Mouse (Mus musculus) embryonic facial prominence, embryonic 13.5 days (tissue): ENCODE measurements around the gene Gm1043. TPM values are rescaled to one million over a fixed set of nuclear protein-coding genes. Genes with fewer than 3 reads are reported as not detected.

Experiments used
- ATAC-seq: fragments of 200-750 bp; cut with Nextera tagmentation; 2 replicates; pipeline ENCODE4 v1.8.0; 2017; ENCODE audit warnings: low read depth; ENCODE audit not compliant: insufficient number of reproducible peaks, insufficient read depth, low FRiP score, low TSS enrichment
- H3K27ac ChIP-seq: fragments of 300-500 bp; sonication (generic); 2 replicates; pipeline ENCODE4 v1.5.1; 2015; ENCODE audit warnings: moderate library complexity, mild to moderate bottlenecking, inconsistent platforms
- H3K27me3 ChIP-seq: fragments of 300-500 bp; sonication (generic); 2 replicates; pipeline ENCODE4 v1.6.1; 2015; ENCODE audit warnings: mild to moderate bottlenecking, inconsistent platforms
- H3K36me3 ChIP-seq: fragments of 300-500 bp; sonication (generic); 2 replicates; pipeline ENCODE4 v1.6.1; 2015; ENCODE audit warnings: mild to moderate bottlenecking, inconsistent platforms
- H3K4me1 ChIP-seq: fragments of 300-500 bp; sonication (generic); 2 replicates; pipeline ENCODE4 v1.6.1; 2015; ENCODE audit warnings: inconsistent platforms
- H3K4me2 ChIP-seq: fragments of 300-500 bp; sonication (generic); 2 replicates; pipeline ENCODE4 v1.6.1; 2015; ENCODE audit warnings: moderate library complexity, mild to moderate bottlenecking, inconsistent platforms
- H3K4me3 ChIP-seq: fragments of 300-500 bp; sonication (generic); 2 replicates; pipeline ENCODE4 v1.5.1; 2015; ENCODE audit warnings: mild to moderate bottlenecking, inconsistent platforms
- H3K9ac ChIP-seq: fragments of 300-500 bp; sonication (generic); 2 replicates; pipeline ENCODE4 v1.6.1; 2015; ENCODE audit warnings: mild to moderate bottlenecking, inconsistent platforms
- H3K9me3 ChIP-seq: fragments of 300-500 bp; sonication (generic); 2 replicates; pipeline ENCODE4 v1.6.1; 2016; ENCODE audit warnings: inconsistent platforms
- WGBS: fragments of 180-500 bp; shearing (Covaris S2); methylation state at CpG from one replicate; pipeline ENCODE4 v1.1.7; 2015; ENCODE audit warnings: mixed read lengths; 5-methylcytosine and 5-hydroxymethylcytosine counted together
- polyA plus RNA-seq: library from polyadenylated mRNA; unstranded; fragments of >200 nt; fragmentation: Nextera tagmentation; extraction: Ambion mirVana; gene quantifications from 2 replicates; pipeline ENCODE4 v1.2.1, GENCODE M21; 2015

Gm1043 gene
- polyA plus RNA-seq, 1 experiment from 2014 or later, result not detected

DNA sequence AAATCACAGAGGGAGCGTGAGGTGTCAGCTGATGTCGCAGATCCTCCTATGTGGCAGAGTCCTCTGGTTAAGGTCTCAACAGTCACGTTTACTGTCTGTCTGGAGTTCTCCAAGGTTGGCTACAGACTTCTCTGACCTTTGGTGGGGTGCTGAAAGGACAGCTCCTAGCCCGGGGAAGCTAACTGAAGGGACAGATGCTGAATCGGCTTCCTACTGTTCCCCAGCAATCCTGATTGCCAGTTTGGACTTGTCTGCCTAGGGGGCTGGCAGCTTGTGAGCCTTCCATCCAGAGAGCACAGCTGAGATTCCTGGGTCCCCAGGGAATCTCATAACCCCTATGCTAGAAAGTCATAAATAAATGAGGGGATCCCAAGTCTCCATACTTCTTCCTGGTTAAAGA lies 155.4 kb downstream of the Gm1043 start:
- no peak overlapping the region for H3K9ac ChIP-seq
- H3K4me2 ChIP-seq, result no peak overlapping the region
- H3K9me3 ChIP-seq, result no peaks in the 10 kb centered on the region
- WGBS, result under 1% methylated on average over 5 of the region's 5 CpGs
- H3K27me3 ChIP-seq, result peaks cover 71% of the 10 kb centered on the region
- H3K4me3 ChIP-seq, result no peak overlapping the region
- ATAC-seq, result no peak; the same call in 1 of the 2 replicates
- peaks cover 18% of the 10 kb centered on the region for H3K4me1 ChIP-seq
- no peak overlapping the region for H3K27ac ChIP-seq
- H3K36me3 ChIP-seq, result no peaks in the 10 kb centered on the region

GRCm38 (mm10) chr5:37241224-37241623 lies 156.1 kb downstream of the Gm1043 start:
- Histone ChIP-seq H3K27me3 (peaks cover 77% of the 10 kb centered on the region), H3K4me3 (peak overlapping the region; percentile 45)
- ATAC-seq, result no peak

DNA sequence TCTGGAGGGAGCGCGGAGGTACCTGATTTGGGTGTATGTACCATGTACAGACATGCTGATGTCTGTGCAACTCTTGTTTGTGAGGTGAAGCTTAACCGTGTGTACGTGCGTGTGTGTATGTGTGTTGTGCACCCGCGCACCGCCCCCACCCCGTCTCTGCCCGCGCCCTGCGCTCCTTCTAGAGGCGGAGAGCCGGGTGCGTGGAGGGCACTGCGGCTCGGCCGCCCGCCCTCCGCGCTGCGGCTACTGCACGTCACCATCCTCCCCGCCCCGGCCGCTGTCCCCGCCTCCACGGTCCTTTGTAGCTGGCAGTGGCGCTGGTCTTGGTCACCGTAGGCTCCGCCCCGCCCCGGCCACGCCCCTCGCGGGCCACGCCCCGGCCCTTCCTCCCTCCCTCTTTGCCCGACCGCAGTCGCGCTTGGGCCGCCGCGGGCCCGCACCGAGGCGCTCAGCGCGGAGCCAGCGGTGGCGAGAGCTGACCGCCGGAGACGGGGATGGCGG lies 156.5 kb downstream of the Gm1043 start, which contains the start of gene Crmp1:
TSS of gene Crmp1 (plus strand) at position 290 of the 501 bp plus-strand sequence.
- peak within 1 kb of the TSS; percentile 45 for H3K4me3 ChIP-seq
- H3K36me3 ChIP-seq, result no peaks in the 10 kb centered on the region
- no peak for ATAC-seq
- peak within 1 kb of the TSS; percentile 84 for H3K4me2 ChIP-seq
- peaks cover 82% of the 10 kb centered on the region for H3K27me3 ChIP-seq
- no peak within 1 kb of the TSS for H3K9ac ChIP-seq
- H3K9me3 ChIP-seq, result no peaks in the 10 kb centered on the region
- peaks cover 26% of the 10 kb centered on the region for H3K4me1 ChIP-seq
- 2% methylated on average over 49 of the region's 56 CpGs for WGBS
- no peak within 1 kb of the TSS for H3K27ac ChIP-seq

More at GRCm38 (mm10) chr5:37241224-37241623, 156.1 kb downstream of the Gm1043 start:
- peak overlapping the region; percentile 84 for H3K4me2 ChIP-seq
- H3K9me3 ChIP-seq, result no peaks in the 10 kb centered on the region
- H3K36me3 ChIP-seq, result no peaks in the 10 kb centered on the region
- H3K9ac ChIP-seq, result no peak overlapping the region
- no peak overlapping the region for H3K27ac ChIP-seq
- 11% methylated on average over 9 of the region's 9 CpGs for WGBS
- H3K4me1 ChIP-seq, result peaks cover 21% of the 10 kb centered on the region

DNA sequence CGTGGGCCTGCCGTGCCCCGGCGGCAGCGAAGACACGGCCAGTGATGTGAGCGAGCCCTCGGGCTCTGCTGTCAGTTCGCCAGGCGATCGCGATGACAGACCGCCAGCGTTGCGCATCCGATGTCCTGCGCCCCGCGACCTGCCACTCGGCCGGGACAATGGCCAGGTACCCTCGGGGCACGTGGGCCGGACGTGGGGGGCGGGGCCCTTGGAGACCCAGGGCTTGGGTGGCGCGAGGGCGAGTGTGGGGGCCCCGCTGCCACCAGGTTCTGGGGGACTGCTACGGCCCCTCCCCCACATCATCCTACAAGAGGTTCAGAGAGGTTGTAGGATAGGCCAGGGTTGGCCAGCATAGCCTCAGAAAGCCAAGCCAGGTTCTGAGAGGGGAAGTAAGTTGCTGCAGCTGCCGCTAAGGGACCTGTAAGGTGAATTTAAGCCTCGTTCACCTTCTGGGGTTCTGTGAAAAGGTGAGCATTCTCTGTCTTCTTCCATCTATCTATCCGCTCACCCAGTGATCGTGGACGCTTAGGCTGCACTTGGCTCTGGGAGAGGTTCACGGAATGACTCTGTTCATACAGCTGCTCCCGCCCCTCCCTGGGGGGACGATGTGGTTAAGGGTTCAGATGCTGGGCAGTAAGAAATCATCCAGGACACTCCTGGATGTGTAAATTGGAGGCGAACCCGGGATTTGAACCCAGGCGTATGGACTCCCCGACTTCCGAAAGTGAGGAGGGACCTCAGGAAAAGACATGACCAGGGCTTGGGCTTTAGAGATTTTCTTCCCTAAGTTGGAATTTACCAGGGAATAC lies 157.4 kb downstream of the Gm1043 start:
- H3K4me2 ChIP-seq, result peak overlapping the region; percentile 84
- peaks cover 26% of the 10 kb centered on the region for H3K4me1 ChIP-seq
- no peaks in the 10 kb centered on the region for H3K36me3 ChIP-seq
- H3K9me3 ChIP-seq, result no peaks in the 10 kb centered on the region
- WGBS, result 9% methylated on average over 44 of the region's 44 CpGs
- H3K27ac ChIP-seq, result no peak overlapping the region
- H3K4me3 ChIP-seq, result peak overlapping the region; percentile 45
- ATAC-seq, result no peak
- peaks cover 83% of the 10 kb centered on the region for H3K27me3 ChIP-seq
- H3K9ac ChIP-seq, result no peak overlapping the region

DNA sequence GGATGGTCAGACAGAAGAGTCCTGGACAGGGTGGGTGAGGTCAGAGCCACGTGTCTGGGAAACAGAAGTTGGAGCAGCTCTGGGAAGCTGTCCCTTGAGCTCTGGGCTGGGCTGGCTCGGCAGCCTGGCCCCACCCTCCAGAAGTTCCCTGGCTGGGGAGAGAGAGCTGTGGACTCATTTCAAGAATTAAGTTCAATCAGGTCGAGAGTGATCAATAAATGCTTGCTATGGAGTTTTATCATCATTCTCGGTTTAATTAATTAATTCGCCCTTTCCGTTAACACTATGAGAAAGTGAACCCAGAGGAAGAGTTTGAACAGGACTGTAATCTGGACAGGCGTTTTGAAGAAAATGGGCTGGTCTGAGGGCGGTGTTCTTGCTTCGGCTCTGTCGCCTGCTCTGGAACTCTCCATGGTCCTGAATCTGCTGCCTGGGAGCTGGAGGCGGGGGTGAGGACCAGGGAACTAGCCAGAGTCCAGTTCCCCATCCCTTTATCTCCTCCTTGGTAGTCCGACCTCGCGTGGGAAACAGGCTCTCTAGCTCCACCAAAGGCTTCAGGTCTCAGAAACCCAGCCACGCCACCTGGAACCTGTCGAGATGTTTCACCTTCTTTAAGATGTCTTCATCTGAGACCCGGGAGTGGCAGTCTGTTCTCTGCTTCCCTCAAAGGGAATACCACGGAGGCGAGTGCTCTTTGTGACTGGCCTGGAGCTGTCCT lies 158.2 kb downstream of the Gm1043 start:
- Histone ChIP-seq H3K4me2 (no peak overlapping the region), H3K4me1 (peaks cover 26% of the 10 kb centered on the region), H3K9me3 (no peaks in the 10 kb centered on the region), H3K36me3 (no peaks in the 10 kb centered on the region), H3K4me3 (no peak overlapping the region), H3K27ac (no peak overlapping the region), H3K27me3 (peaks cover 83% of the 10 kb centered on the region), H3K9ac (no peak overlapping the region)
- ATAC-seq, result no peak
- 2% methylated on average over 19 of the region's 19 CpGs for WGBS

- no peak overlapping the region for H3K4me3 ChIP-seq
Observed at GRCm38 (mm10) chr5:37244161-37244560, 159.0 kb downstream of the Gm1043 start.

GRCm38 (mm10) chr5:37244666-37245242 lies 159.6 kb downstream of the Gm1043 start:
- Histone ChIP-seq H3K36me3 (no peaks in the 10 kb centered on the region), H3K4me1 (peaks cover 26% of the 10 kb centered on the region), H3K27me3 (peaks cover 78% of the 10 kb centered on the region), H3K9me3 (no peaks in the 10 kb centered on the region), H3K4me2 (peak overlapping the region; percentile 89), H3K4me3 (no peak overlapping the region), H3K9ac (no peak overlapping the region), H3K27ac (no peak overlapping the region)
- no peak for ATAC-seq
- WGBS, result 39% methylated on average over 9 of the region's 9 CpGs

More at GRCm38 (mm10) chr5:37244161-37244560, 159.0 kb downstream of the Gm1043 start:
- Histone ChIP-seq H3K27me3 (peaks cover 83% of the 10 kb centered on the region), H3K4me2 (no peak overlapping the region), H3K9ac (no peak overlapping the region), H3K4me1 (peaks cover 26% of the 10 kb centered on the region), H3K36me3 (no peaks in the 10 kb centered on the region), H3K27ac (no peak overlapping the region), H3K9me3 (no peaks in the 10 kb centered on the region)
- WGBS, result 3% methylated on average over 13 of the region's 13 CpGs
- ATAC-seq, result no peak

DNA sequence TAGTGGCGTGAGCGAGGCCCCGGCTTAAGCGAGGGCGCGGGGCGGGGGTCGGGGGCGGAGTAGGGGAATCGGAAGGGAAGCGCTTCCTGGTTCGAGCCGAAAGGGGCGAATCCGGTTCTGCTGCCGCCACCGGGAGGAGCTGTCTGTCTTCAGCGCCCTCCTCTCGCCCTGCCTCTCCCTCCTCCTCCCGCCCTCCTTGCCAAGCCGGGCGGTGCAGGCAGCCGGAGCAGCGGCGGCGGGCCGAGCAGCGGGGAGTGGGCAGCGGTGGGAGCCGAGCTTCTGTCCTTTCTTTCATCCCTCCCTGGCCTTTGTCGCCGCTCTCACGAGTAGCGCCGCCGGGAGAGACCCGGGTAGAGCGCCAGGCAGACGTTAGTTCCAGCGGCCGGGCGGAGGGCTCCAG lies 160.5 kb downstream of the Gm1043 start:
- H3K27ac ChIP-seq, result no peak overlapping the region
- H3K27me3 ChIP-seq, result peaks cover 69% of the 10 kb centered on the region
- peak overlapping the region; percentile 58 for H3K4me3 ChIP-seq
- peak overlapping the region; percentile 67 for H3K9ac ChIP-seq
- peaks cover 26% of the 10 kb centered on the region for H3K4me1 ChIP-seq
- H3K4me2 ChIP-seq, result peak overlapping the region; percentile 89
- no peaks in the 10 kb centered on the region for H3K36me3 ChIP-seq
- 0 out of 2 replicates have a peak, but pooled peaks have one; percentile 30 for ATAC-seq
- no peaks in the 10 kb centered on the region for H3K9me3 ChIP-seq
- under 1% methylated on average over 38 of the region's 42 CpGs for WGBS

GRCm38 (mm10) chr5:37246138-37246910 lies 161.2 kb downstream of the Gm1043 start:
- peak; percentile 21; the same call in 1 of the 2 replicates for ATAC-seq
- Histone ChIP-seq H3K4me3 (peak overlapping the region; percentile 58), H3K9me3 (no peaks in the 10 kb centered on the region), H3K9ac (peak overlapping the region; percentile 67), H3K4me1 (peaks cover 26% of the 10 kb centered on the region), H3K27me3 (peaks cover 62% of the 10 kb centered on the region), H3K27ac (no peak overlapping the region), H3K36me3 (no peaks in the 10 kb centered on the region), H3K4me2 (peak overlapping the region; percentile 89)
- WGBS, result under 1% methylated on average over 28 of the region's 37 CpGs

DNA sequence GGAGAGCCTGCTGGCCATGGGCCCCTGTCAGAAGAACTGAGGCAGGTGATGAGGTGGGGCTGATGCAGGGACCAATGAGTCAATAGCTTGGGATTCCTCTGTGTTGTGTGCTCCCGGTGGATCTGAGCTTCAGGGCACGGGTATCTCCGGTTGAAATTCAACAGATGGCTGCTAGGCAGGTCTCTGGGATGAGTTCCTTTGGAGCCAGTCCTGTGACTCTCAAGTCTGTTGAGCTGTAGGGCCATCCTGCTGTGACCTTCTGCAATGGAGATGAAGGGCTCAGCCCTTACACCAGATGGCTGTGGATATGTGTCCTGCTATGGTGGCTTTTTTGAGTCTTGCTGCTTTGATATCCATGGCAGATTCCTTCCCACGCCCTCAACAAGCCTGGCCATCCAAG lies 162.3 kb downstream of the Gm1043 start:
- ATAC-seq, result no peak
- H3K27me3 ChIP-seq, result peaks cover 51% of the 10 kb centered on the region
- WGBS, result 55% methylated on average over 4 of the region's 4 CpGs

DNA sequence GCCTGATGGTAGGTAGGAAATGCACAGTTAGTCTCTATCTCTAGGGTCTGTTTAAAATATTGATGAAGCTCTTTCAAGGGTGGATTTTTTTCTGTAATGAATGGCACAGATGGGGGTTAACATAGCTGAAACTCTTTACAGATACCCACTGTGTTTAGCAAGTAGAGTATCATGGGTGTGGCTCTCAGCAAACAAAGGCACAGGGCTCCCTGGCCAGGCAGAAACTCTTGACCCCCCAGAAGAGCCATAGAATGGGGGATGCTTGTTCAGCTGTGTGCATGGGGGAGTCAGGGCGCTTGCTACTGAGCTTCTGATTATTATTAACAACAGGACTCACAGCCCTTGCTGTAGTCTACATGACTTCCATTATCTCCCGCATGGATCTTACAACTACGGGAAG lies 163.7 kb downstream of the Gm1043 start:
- Histone ChIP-seq H3K27ac (no peak overlapping the region), H3K9ac (no peak overlapping the region), H3K36me3 (no peaks in the 10 kb centered on the region), H3K27me3 (peaks cover 37% of the 10 kb centered on the region), H3K4me2 (no peak overlapping the region), H3K4me1 (peaks cover 13% of the 10 kb centered on the region), H3K4me3 (no peak overlapping the region), H3K9me3 (no peaks in the 10 kb centered on the region)
- 82% methylated on average over 3 of the region's 3 CpGs for WGBS
- ATAC-seq, result no peak

More for the DNA sequence above, 162.3 kb downstream of the Gm1043 start:
- Histone ChIP-seq H3K4me3 (no peak overlapping the region), H3K36me3 (no peaks in the 10 kb centered on the region), H3K4me2 (0 out of 2 replicates have a peak overlapping the region, but pooled peaks have one; percentile 14), H3K4me1 (peaks cover 15% of the 10 kb centered on the region), H3K27ac (no peak overlapping the region), H3K9ac (no peak overlapping the region), H3K9me3 (no peaks in the 10 kb centered on the region)
